Mouse (Mus musculus): ENCODE measurements around the gene Rassf3. TPM values are rescaled to one million over a fixed set of nuclear protein-coding genes. Genes with fewer than 3 reads are reported as not detected.

Gene Rassf3
- total RNA-seq, 2 experiments from 2014 or later = 37.5 to 38.2 TPM

GRCm38 (mm10) chr10:121462162-121462881 lies 13.8 kb downstream of the Rassf3 start:
- no peak for DNase-seq

- peak; percentile 73 to 77 for DNase-seq
These were observed 14.6 kb downstream of the Rassf3 start for GRCm38 (mm10) chr10:121461404-121462161.

- no peak for DNase-seq
These were observed 16.9 kb downstream of the Rassf3 start for GRCm38 (mm10) chr10:121459124-121459853.

- no peak for DNase-seq
These were observed 17.7 kb downstream of the Rassf3 start for GRCm38 (mm10) chr10:121458408-121458807.

- DNase-seq = no peak
These were observed 18.8 kb downstream of the Rassf3 start for GRCm38 (mm10) chr10:121457381-121457780.

GRCm38 (mm10) chr10:121455517-121455916 lies 20.6 kb downstream of the Rassf3 start:
- no peak for DNase-seq

- no peak for DNase-seq
These were observed 21.3 kb downstream of the Rassf3 start for GRCm38 (mm10) chr10:121454708-121455475.

- DNase-seq = no peak
These were observed 22.1 kb downstream of the Rassf3 start for GRCm38 (mm10) chr10:121454033-121454432.

GRCm38 (mm10) chr10:121445808-121446207 lies 30.3 kb downstream of the Rassf3 start:
- DNase-seq = no peak

GRCm38 (mm10) chr10:121444198-121444597 lies 31.9 kb downstream of the Rassf3 start:
- no peak for DNase-seq

- peak; percentile 71 to 80 for DNase-seq
These were observed 32.4 kb downstream of the Rassf3 start for GRCm38 (mm10) chr10:121443791-121444190.

GRCm38 (mm10) chr10:121439310-121439731 lies 36.8 kb downstream of the Rassf3 start:
- no peak for DNase-seq

- no peak for DNase-seq
These were observed 38.0 kb downstream of the Rassf3 start for GRCm38 (mm10) chr10:121438109-121438508.

- DNase-seq = no peak
These were observed 39.5 kb downstream of the Rassf3 start for GRCm38 (mm10) chr10:121436693-121437092.

GRCm38 (mm10) chr10:121436258-121436645 lies 39.9 kb downstream of the Rassf3 start:
- DNase-seq = no peak

GRCm38 (mm10) chr10:121435546-121436257 lies 40.4 kb downstream of the Rassf3 start:
- peak; percentile 63 to 72 for DNase-seq

- DNase-seq = no peak
These were observed 41.6 kb downstream of the Rassf3 start for GRCm38 (mm10) chr10:121434441-121435103.

- peak; percentile 35 to 49 for DNase-seq
These were observed 43.4 kb downstream of the Rassf3 start for GRCm38 (mm10) chr10:121432635-121433280.

- no peak for DNase-seq
These were observed 44.0 kb downstream of the Rassf3 start for GRCm38 (mm10) chr10:121432041-121432634.

All from adrenal gland, postnatal 36 days (tissue).